Mouse (Mus musculus) heart, postnatal 10 days (tissue): ENCODE measurements around the gene Xcr1. TPM values are rescaled to one million over a fixed set of nuclear protein-coding genes. Genes with fewer than 3 reads are reported as not detected.
A peak's percentile ranks its signal among the peaks of the same experiment; 100 is the strongest.

ENCODE experiments used
- DNase-seq, 2 experiments: peaks; one replicate each; pipeline ENCODE4 v3.0.0; 2021
- intact Hi-C: fragments of 180-260 bp; cut with DNase I; formaldehyde crosslinking; loops from one replicate; pipeline ENCODE4 v1.15.1; 2025
- total RNA-seq, 2 experiments: library from RNA; stranded (reverse); gene quantifications; 2 replicates each; pipeline ENCODE4 v1.2.3; 2021

Gene Xcr1
- not detected for total RNA-seq

DNA sequence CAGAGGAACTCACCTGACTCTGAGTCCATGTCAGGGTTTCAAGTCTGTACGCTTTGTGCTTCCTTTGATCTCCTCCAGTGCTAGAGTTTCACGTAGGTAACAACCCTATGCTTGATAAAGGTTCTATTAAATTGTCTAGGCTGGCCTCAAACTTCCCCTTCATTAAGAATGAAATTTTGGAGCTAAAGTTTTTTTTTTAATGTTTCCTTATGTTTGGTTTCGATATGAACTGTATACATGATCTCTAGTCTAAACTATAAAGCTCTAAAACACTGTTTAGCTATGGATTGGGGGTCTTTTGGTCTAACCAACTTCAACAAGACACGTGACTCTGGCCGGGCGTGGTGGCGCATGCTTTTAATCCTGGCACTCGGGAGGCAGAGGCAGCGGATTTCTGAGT, at the start of gene Xcr1:
Gene Xcr1, minus strand, starts transcription at position 101 of the 400 bp plus-strand sequence.
- intact Hi-C loops = no loop called here
- no peak for DNase-seq

DNA sequence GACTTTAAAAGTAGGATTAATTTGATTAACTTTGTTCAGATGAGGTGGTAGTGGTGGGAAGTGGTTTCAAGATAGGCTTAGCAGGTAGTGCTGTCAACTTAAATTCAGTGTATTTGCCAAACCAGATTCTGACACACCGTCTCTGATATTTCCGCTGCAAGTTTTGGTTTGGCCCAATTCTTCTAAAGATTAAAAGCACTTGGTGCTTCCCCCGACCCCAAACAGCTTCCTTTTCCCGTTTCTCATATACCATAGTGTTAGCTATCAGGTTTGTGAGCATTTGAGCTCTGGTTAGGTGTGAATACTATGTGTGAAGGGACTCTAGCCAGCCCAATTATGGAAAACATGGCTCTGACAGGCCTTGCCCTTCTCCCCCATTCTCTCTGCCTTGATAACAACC, 10.2 kb upstream of the Xcr1 start:
- no peak for DNase-seq
- intact Hi-C loops = no loop called here

DNA sequence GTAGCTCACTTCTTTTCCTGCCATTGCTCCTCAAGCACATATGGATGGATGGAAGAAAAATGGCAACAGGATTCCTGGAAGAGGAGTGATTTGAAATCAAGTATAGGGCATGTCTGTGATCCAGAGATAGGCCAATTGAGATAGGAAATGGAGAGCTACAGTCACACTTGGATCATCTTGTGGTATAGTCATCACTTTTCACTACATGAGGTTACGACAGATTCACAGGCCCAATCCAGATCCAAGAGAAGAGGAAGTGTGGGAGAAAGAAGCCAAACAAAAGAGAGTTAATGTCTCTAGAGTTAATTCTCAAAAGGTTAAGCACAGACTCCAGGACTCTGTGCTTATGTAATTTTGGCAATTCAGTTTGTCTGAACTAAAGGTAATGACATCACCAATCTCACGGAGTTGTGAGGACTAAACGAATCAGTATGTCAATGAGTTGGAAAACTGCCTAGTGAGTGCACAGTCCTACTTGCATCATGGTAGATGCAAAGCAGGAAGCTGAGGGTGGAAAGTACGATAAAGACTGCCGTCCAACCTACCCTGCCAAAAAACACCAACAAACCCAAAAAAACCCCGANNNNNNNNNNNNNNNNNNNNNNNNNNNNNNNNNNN, 7.4 kb upstream of the Xcr1 start:
- intact Hi-C loops = no loop called here
- no peak for DNase-seq

DNA sequence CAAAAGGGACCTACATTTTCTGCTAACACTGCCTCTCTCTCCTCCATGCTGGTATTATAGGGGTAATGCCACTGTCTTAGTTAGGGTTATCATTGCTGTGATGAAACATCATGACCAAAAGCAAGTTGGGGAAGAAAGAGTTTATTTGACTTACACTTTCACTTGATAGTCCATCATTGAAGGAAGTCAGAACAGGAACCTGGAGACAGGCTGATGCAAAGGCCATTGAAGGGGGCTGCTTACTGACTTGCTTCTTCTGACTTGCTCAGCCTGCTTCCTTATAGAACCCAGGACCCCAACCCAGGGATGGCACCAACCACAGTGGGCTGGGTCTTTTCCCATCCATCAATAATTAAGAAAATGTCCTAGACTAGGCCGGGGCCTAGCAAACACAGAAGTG, 1.8 kb upstream of the Xcr1 start:
- no peak for DNase-seq
- intact Hi-C loops = no loop called here

DNA sequence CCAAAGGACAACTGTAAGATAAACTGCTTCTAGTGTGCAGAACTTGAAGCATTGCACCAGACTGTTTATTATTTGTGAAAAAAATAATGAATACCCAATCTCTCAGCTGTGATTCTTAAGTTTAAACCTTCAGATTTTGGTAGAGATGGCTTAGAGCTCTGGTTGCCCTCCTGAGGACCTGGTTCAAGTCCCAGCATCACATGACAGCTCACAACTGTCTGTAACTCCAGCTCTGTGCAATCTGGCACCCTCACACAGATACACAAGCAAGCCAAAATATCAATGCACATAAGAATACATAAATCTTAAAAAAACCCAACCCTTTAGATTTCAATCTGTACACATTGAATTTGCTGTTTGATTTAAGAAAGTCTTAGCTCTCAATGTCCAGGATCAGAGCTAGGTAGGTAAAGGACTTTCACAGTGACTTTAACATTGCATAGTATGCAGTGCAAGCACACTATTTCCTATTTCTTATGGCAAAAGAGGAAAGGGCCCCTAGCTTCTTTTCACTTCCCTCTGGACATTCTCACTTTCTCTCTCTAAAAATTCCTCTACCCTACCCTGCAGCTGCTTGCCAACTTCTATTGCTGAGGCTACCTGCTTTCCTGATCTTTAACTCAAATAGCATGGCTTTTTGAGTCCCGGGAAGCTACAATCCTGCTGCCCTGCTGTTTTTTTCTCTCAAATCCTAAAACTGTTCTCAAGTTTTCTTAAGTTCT, 1.2 kb upstream of the Xcr1 start:
- no peak for DNase-seq
- intact Hi-C loops = no loop called here

DNA sequence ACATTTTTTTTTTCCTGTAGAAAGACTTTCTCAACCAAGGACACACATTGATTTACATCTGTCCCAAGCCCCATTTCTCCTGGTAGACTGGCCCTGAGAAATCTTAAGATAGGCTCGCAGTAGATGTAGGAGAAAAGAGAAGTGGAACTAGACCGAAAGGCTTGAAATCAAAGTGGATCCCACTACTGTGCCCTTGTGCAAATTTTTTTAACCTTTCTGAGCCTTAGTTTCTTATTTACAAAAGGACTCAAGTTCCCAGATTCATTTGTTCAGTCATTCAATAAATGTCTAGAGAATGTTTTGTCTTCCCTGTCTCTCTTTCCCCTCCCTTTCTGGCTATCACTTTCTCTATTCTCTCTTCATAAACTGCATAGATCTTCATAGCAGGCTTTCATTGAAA, 5.0 kb downstream of the Xcr1 start:
- intact Hi-C loops = no loop called here
- no peak for DNase-seq

DNA sequence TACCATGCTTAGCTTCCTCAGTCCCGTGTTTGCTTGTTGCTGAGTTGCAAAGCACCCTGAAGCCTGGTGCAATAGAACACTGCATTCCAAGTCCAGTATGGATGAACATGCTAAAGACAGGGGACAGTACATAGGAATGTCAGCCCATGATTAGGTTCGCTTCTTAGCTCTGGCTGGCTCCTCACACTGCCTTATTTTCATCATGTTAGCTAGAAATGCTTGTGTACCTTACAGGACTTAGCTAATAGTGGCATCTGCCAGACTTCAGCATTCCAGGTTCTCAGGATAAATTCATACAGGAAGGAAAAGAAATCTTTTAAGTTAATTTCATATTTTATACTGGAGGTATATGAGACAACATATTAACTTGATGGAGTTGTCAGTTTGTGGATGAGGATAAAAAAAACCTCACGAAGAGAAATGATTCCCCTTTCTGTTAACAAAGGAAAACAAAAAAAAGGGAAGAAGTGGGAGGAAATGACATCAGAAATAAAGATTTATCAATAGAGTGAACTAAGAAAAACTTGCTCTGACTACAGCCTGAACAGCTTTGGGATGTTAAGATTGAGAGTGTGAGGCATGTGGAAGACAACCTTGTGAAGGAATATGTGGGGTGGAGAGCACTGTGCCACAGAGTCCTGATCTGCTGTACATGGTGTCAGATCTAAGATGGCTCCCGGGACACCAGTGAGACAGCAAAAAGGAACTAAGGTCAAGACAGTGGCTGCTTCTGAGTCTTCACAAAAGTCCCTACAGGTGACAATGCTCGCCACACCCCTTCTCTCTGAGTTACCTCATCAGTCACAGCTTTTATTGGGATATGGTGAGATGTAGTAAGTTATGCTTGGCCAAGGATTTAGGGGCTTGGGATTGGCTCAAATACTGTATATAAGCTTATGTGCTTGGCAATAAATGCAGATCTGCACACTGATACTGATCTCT, 9.1 kb downstream of the Xcr1 start:
- no peak for DNase-seq
- intact Hi-C loops = no loop called here

DNA sequence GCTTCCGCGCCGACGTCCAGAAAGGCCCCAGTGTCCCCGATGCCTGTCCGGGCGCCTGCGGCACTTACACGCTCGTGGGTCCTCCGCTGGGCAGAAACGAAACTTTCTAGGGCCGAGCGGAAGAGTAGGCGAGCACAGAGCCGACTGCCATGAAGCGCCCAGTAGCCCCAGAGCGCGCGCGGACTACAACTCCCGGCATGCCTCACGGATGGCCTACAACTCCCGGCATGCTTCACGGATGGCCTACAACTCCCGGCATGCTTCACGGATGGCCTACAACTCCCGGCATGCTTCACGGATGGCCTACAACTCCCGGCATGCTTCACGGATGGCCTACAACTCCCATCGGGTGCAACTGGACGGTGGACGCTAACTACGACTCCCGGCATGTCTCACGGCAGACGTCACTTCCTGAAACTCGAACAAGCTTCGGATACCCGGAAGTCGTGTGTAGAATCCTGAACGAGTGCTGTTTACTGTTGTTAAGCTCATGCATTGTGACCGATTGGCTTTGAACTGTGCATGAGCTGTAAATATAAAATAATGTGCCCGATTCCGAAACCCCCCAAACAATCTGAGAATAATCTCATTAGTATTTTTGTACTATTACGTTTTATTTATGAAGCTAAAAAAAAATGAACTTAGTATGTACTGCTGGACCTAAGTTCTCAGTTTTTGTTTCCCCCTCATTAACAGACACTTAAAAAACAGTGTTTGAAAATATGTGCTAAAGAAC, 9.9 kb downstream of the Xcr1 start, which contains the start of gene Fyco1:
Gene Fyco1, minus strand, starts transcription at position 187 of the 736 bp plus-strand sequence.
- intact Hi-C loops = no loop called here
- DNase-seq = peak; percentile 97

DNA sequence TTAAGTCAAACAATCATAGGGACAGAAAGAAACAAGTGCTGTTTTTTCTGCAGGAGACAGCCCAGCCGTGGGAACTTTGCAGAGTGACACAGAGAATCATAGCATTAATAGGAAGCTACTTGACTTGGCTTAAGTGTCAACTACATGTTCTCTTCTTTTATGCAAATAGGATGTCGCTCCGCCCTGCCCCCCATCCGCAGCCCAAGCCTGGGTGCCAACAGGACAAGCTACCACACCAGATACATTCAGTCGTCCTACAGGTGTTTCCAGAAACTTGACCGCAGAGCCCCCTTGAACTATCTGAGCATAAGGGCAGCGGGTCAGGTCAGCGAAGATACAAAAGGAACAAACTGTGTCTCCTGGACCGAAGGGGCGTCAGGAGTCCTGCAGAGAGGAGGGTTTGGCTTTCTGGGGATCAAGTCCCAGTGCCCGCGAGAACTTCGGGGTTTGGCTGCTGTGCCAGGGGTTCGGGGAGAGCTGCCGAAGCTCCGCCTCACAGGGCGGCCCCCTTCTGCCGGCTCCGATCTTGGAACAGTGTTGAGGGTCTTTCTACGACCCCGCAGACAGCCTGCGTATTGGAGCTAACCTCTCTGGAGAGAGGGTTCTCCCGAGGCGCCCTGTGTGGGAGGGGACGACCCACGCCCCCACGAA, 10.6 kb downstream of the Xcr1 start:
- intact Hi-C loops = no loop called here
- peak; percentile 73 to 77 for DNase-seq

DNA sequence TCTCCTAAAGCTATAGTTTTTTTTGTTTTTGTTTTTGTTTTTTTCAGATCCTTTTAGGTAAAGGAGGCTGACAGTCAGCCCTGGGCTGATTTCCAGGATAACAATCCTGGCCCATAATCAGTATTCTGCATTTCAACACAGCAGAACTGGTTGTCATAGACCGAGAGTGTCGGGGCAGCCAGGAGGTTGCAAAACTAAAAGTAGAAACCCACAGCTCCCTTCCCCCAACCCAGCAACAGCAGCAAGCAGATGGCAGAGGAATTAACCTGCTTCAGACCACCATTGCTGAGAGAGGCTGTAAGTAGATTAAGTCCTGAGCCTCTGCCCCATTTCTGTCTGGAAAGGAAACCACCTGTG, 11.1 kb downstream of the Xcr1 start:
- intact Hi-C loops = no loop called here
- peak; percentile 67 to 68 for DNase-seq

DNA sequence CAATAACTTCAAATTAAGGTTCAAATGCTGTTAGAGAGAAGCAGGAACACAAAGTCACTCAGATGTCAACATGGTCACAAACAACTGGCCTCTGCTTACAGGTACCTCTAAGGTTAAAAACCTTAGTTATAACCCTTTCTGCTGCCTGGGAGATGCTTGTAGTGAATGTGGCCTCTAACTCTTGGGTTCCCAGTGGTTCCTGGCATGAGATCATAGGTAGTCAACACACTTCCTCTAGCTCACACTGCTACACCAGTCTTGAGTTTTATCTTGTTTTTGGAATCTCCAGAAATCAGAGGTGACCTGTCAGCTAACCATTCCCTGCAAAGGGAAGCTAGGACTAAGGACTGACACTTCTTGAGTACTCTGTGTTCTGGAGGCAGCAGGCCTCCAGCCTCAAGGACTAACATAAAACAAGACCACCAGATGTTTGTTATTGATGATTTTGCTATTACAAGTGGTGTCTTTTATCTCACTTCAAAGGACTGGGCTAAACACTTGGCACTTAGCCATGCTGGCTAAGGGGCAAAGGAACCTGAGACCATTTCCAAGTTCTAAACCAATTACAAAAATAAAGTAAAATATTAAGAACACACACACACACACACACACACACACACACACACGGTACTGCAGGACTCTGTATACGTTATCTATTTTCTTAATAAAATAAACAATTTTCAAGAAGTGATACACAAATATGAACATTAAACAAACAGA, 11.7 kb downstream of the Xcr1 start:
- intact Hi-C loops = no loop called here
- peak; percentile 25 to 40 for DNase-seq

DNA sequence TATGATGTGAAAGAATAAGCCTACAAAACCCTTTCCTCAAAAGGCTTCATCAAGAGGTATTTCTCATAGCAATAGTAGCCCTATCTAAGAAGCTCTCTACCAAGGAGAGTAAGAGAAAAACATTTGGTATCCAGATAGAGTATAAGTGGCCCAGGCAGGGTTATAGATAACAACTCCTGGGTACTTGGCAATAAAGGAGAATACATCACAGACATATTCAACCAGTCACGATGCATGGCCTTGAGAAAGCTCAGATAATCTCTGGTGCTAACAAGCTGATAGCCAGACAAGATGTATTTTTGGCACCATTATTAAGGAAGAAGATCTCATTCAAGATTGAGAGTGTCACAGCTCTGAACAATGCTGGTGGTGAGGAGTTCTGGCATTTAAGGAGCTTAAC, 15.3 kb downstream of the Xcr1 start:
- DNase-seq = no peak
- intact Hi-C loops = no loop called here

DNA sequence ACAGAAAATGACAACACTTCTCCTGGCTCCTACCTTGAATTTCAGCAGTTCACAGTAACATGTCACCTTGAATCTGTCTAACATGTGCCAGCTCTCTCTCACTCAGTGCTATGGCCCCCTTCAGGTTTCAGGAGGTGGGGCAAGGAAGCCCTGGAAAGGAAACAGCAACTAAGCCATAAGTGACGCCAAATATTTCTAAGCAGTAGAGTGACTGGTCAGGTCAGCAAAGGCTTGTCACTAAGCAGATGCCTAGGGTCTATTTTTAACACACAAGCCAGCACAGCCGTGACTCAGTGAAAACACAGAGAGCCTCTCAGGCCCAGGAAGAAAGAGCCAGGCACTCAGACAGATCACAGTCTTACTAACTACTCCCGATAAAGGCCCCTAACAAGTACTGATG, 16.7 kb downstream of the Xcr1 start:
- DNase-seq = peak; percentile 72 to 79
- intact Hi-C loops = no loop called here

DNA sequence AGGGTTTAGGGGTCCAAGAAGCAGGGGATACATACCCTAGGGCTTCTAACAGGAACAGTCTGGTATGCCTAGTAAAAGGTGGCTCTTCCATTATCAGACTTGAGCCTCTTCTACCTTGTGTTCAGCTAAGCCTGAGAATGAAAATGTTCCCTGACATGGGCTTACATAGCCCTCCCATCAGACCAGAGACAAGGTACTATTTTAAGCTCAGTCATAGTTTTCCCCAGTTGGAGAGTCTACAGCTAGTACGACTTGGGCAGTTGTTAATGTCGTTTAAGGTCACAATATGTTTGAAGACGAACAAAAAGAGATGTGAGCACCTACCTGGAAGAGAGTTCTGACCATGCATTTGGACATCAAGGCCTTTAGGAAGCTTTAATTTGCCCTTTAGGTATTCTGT, 17.4 kb downstream of the Xcr1 start:
- intact Hi-C loops = no loop called here
- peak in 1 of 2 experiments; percentile 37 for DNase-seq

DNA sequence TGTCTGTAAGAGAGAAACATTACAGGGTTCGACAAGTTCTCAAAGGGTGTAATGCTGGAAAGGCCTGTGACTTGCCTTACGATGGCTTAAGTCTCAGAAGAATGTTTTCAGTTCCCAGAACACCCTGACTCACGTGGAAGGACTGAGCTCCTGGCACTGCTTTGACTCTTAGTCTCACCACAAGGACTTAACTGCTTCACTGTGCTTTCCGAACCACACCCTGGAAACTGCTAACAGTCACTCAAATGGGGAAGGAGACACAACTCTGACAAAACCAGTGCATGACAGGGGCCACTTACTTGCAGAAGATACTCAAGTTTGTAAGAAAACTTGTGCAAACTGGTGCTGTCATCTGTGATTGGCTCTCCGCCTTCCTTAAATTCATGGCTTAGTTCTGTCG, 21.6 kb downstream of the Xcr1 start:
- intact Hi-C loops = no loop called here
- no peak for DNase-seq

DNA sequence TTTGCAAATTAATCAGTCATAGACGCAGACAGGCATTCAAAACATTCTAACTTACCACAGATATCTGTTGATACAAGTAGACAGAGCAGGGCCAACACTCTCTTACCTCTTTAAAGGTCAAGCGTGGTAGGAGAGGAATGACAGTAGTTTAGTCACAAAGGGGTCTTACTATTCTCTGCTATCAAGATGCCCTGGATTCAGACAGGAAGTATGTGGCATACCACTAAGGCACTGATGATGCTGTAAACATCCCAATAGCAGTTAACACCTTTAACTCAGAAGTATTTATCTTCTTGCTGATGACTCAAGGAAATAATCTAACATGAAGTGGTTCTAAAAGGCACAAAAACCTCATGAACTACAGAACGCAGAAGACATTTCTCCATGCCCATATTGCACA, 26.0 kb downstream of the Xcr1 start:
- intact Hi-C loops = no loop called here
- DNase-seq = no peak

DNA sequence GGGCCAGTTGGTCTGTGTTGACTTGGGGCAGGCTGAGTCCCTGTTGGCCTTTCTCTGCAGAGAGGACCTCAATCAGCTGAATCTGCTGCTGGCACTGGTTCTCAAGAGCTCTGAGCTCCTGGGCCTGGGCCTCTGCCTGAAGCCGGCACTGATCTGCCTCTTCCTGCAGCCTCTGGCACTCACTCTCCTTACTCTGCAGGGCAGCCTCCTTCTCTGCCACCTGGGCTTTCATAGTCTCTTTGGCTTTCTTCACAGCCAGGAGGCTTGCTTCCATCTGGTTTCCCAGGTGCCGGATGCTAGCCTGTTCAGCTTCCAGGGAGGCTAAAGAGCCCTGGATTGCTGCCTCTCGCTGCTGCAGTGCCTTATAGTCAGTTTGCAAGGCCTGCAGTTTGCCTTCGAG, 32.9 kb downstream of the Xcr1 start:
- no peak for DNase-seq
- intact Hi-C loops = no loop called here

DNA sequence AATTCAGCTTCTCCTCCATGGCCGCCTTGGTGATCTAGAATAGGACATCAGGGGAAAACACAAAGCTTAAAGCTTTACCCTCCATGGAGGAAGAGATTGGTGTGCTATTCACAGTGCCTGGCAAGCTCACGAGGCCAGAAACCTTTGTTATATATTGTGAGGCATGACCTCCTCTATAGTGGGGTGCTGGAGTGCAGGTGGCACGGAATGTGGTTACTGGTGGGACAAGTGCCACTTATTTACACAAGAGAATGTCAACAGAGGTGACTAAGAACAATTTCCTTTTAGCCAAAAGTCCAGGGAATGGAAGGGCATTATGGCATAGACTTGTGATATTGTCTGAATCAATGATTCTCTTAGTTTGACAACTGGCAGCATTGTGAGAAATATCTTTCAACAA, 35.2 kb downstream of the Xcr1 start:
- intact Hi-C loops = no loop called here
- DNase-seq = no peak

DNA sequence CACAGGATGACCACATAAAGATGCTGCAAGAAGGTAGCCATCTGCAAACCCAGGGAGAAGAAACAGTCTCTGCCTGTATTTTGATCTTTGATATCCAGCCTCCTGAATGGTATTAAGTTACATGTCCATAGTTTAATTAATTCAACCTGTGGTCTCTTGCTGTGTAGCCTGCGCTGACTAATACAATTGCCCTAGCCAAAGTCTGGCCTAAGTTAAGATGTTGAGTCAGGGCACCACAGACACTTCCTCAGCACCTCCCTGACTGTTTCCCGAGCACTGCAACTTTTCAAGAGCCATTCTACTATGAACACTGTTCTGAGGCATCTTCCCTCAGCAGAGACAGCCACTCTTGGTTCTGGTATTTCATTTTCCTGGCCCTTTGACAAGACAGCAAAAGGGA, 43.2 kb downstream of the Xcr1 start:
- DNase-seq = no peak
- intact Hi-C loops = no loop called here

DNA sequence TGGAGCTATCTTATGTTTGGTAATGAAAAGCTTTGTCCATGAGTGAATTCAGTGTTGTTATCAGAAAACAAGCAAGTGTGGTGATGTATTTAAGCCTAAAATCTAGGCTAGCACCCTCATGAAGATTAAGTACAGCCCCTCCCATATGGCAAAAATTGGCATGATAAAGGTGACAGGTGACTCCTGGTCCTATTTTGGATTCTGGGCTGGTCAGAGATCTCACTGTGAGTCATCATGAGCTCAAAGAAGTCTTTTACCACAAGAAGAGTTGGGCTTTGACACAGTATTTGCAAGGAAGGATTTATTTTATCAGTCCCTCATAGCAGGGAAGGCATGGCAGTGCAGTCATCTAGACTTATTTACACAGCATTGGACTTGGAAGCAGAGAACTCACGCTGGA, 45.8 kb downstream of the Xcr1 start:
- intact Hi-C loops = no loop called here
- no peak for DNase-seq
